Mouse (Mus musculus) embryonic facial prominence, embryonic 10.5 days (tissue): ENCODE results near the gene Agmat. TPM values are rescaled to one million over a fixed set of nuclear protein-coding genes. Genes with fewer than 3 reads are reported as not detected.

ENCODE experiments used
- DNase-seq: peaks from one replicate; pipeline ENCODE4 v3.0.0-alpha.2; 2017; ENCODE audit warnings: low spot score
- H3K27ac ChIP-seq: fragments of 300-500 bp; sonication (generic); replicated peaks from 2 replicates; pipeline ENCODE4 v1.5.1; 2016; ENCODE audit warnings: mild to moderate bottlenecking
- H3K27me3 ChIP-seq: fragments of 300-500 bp; sonication (generic); replicated peaks from 2 replicates; pipeline ENCODE4 v1.6.1; 2016; ENCODE audit warnings: low read depth, mild to moderate bottlenecking; ENCODE audit not compliant: poor library complexity, severe bottlenecking
- H3K36me3 ChIP-seq: fragments of 300-500 bp; sonication (generic); replicated peaks from 2 replicates; pipeline ENCODE4 v1.6.1; 2016; ENCODE audit warnings: mild to moderate bottlenecking, moderate library complexity
- H3K4me1 ChIP-seq: fragments of 300-500 bp; sonication (generic); 2 replicates; pipeline ENCODE4 v1.6.1; 2016
- H3K4me3 ChIP-seq: fragments of 300-500 bp; sonication (generic); 2 replicates; pipeline ENCODE4 v1.5.1; 2016; ENCODE audit warnings: mild to moderate bottlenecking, moderate library complexity
- H3K9me3 ChIP-seq: fragments of 300-500 bp; sonication (generic); 2 replicates; pipeline ENCODE4 v1.6.1; 2016; ENCODE audit warnings: mild to moderate bottlenecking
- WGBS: fragments of 180-500 bp; shearing (Covaris S2); methylation state at CpG from one replicate; pipeline ENCODE4 v1.1.7; 2016; 5-methylcytosine and 5-hydroxymethylcytosine counted together
- polyA plus RNA-seq: library from polyadenylated mRNA; unstranded; fragments of >200 nt; fragmentation: Nextera tagmentation; extraction: Ambion mirVana; gene quantifications from 2 replicates; pipeline ENCODE4 v1.2.1, GENCODE M21; 2016

Agmat gene
- not detected in 2 replicates for polyA plus RNA-seq

GRCm38 (mm10) chr4:141746578-141747346 lies at the start of gene Agmat:
Gene Agmat (plus strand): TSS chr4:141746672.
- H3K36me3 ChIP-seq, result no peaks in the 10 kb centered on the region
- H3K4me3 ChIP-seq, result no peak within 1 kb of the TSS
- no peak within 1 kb of the TSS for H3K27ac ChIP-seq
- H3K4me1 ChIP-seq, result peaks cover 15% of the 10 kb centered on the region
- 22% methylated on average over 25 of the region's 25 CpGs for WGBS
- no peaks in the 10 kb centered on the region for H3K9me3 ChIP-seq
- peaks cover 15% of the 10 kb centered on the region; the same call in 1 of the 2 replicates for H3K27me3 ChIP-seq
- peak; percentile 10 for DNase-seq

- 92% methylated on average over 2 of the region's 2 CpGs for WGBS
- H3K27ac ChIP-seq, result no peak overlapping the region
- no peaks in the 10 kb centered on the region for H3K4me1 ChIP-seq
- H3K4me3 ChIP-seq, result no peak overlapping the region
- H3K36me3 ChIP-seq, result peaks cover 100% of the 10 kb centered on the region
- no peaks in the 10 kb centered on the region for H3K27me3 ChIP-seq
- H3K9me3 ChIP-seq, result no peaks in the 10 kb centered on the region
- DNase-seq, result no peak
These were observed 41.8 kb upstream of the Agmat start for GRCm38 (mm10) chr4:141704625-141705024.

- Histone ChIP-seq H3K9me3 (no peaks in the 10 kb centered on the region), H3K36me3 (peaks cover 100% of the 10 kb centered on the region), H3K4me3 (no peak overlapping the region), H3K27me3 (no peaks in the 10 kb centered on the region), H3K27ac (no peak overlapping the region), H3K4me1 (no peaks in the 10 kb centered on the region)
- 89% methylated on average over 4 of the region's 4 CpGs for WGBS
- no peak for DNase-seq
These were observed 41.1 kb upstream of the Agmat start for GRCm38 (mm10) chr4:141705331-141705730.

GRCm38 (mm10) chr4:141708005-141708404 lies 38.5 kb upstream of the Agmat start:
- H3K27me3 ChIP-seq, result no peaks in the 10 kb centered on the region
- H3K36me3 ChIP-seq, result peaks cover 100% of the 10 kb centered on the region
- H3K4me1 ChIP-seq, result no peaks in the 10 kb centered on the region
- WGBS, result 92% methylated on average over 7 of the region's 7 CpGs
- H3K4me3 ChIP-seq, result no peak overlapping the region
- DNase-seq, result no peak
- no peaks in the 10 kb centered on the region for H3K9me3 ChIP-seq
- no peak overlapping the region for H3K27ac ChIP-seq

GRCm38 (mm10) chr4:141708971-141709370 lies 37.5 kb upstream of the Agmat start:
- no peak overlapping the region for H3K27ac ChIP-seq
- H3K4me3 ChIP-seq, result no peak overlapping the region
- DNase-seq, result no peak
- H3K9me3 ChIP-seq, result no peaks in the 10 kb centered on the region
- H3K4me1 ChIP-seq, result 0 out of 2 replicates have a peak, but pooled peaks cover 2% of the 10 kb centered on the region
- no peaks in the 10 kb centered on the region for H3K27me3 ChIP-seq
- peaks cover 100% of the 10 kb centered on the region for H3K36me3 ChIP-seq
- WGBS, result 95% methylated on average over 2 of the region's 2 CpGs

GRCm38 (mm10) chr4:141711250-141711649 lies 35.2 kb upstream of the Agmat start:
- DNase-seq, result no peak
- Histone ChIP-seq H3K4me3 (no peak overlapping the region), H3K27me3 (no peaks in the 10 kb centered on the region), H3K4me1 (peaks cover 23% of the 10 kb centered on the region), H3K9me3 (no peaks in the 10 kb centered on the region), H3K36me3 (peaks cover 88% of the 10 kb centered on the region), H3K27ac (no peak overlapping the region)
- 94% methylated on average over 1 of the region's 1 CpGs for WGBS

- H3K36me3 ChIP-seq, result peaks cover 82% of the 10 kb centered on the region
- H3K27me3 ChIP-seq, result no peaks in the 10 kb centered on the region
- no peaks in the 10 kb centered on the region for H3K9me3 ChIP-seq
- peaks cover 30% of the 10 kb centered on the region for H3K4me1 ChIP-seq
- no peak overlapping the region for H3K4me3 ChIP-seq
- no peak for DNase-seq
- no peak overlapping the region for H3K27ac ChIP-seq
- WGBS, result 89% methylated on average over 5 of the region's 5 CpGs
These were observed 32.8 kb upstream of the Agmat start for GRCm38 (mm10) chr4:141713598-141714142.

GRCm38 (mm10) chr4:141715027-141715426 lies 31.4 kb upstream of the Agmat start:
- peak; percentile 36 for DNase-seq
- Histone ChIP-seq H3K9me3 (no peaks in the 10 kb centered on the region), H3K36me3 (peaks cover 73% of the 10 kb centered on the region), H3K4me1 (peaks cover 30% of the 10 kb centered on the region), H3K27me3 (no peaks in the 10 kb centered on the region), H3K27ac (no peak overlapping the region), H3K4me3 (no peak overlapping the region)
- WGBS, result 55% methylated on average over 2 of the region's 2 CpGs

GRCm38 (mm10) chr4:141717633-141718032 lies 28.8 kb upstream of the Agmat start:
- Histone ChIP-seq H3K9me3 (no peaks in the 10 kb centered on the region), H3K4me3 (no peak overlapping the region), H3K27ac (no peak overlapping the region), H3K27me3 (no peaks in the 10 kb centered on the region), H3K36me3 (peaks cover 58% of the 10 kb centered on the region), H3K4me1 (peaks cover 49% of the 10 kb centered on the region)
- no peak for DNase-seq
- 78% methylated on average over 4 of the region's 4 CpGs for WGBS

- Histone ChIP-seq H3K4me1 (peaks cover 51% of the 10 kb centered on the region), H3K27me3 (no peaks in the 10 kb centered on the region), H3K9me3 (no peaks in the 10 kb centered on the region), H3K27ac (no peak overlapping the region), H3K4me3 (no peak overlapping the region), H3K36me3 (peaks cover 42% of the 10 kb centered on the region)
- DNase-seq, result no peak
- 89% methylated on average over 1 of the region's 1 CpGs for WGBS
These were observed 27.2 kb upstream of the Agmat start for GRCm38 (mm10) chr4:141719304-141719703.

GRCm38 (mm10) chr4:141720761-141721523 lies 25.5 kb upstream of the Agmat start:
- Histone ChIP-seq H3K9me3 (no peaks in the 10 kb centered on the region), H3K27ac (no peak overlapping the region), H3K4me1 (peaks cover 36% of the 10 kb centered on the region), H3K4me3 (no peak overlapping the region), H3K36me3 (peaks cover 37% of the 10 kb centered on the region), H3K27me3 (no peaks in the 10 kb centered on the region)
- no peak for DNase-seq
- WGBS, result 81% methylated on average over 6 of the region's 6 CpGs

- no peak for DNase-seq
- WGBS, result 77% methylated on average over 6 of the region's 6 CpGs
- H3K36me3 ChIP-seq, result peaks cover 27% of the 10 kb centered on the region
- peak overlapping the region; percentile 100 for H3K4me3 ChIP-seq
- no peaks in the 10 kb centered on the region for H3K27me3 ChIP-seq
- no peaks in the 10 kb centered on the region for H3K9me3 ChIP-seq
- H3K27ac ChIP-seq, result no peak overlapping the region
- peaks cover 29% of the 10 kb centered on the region for H3K4me1 ChIP-seq
These were observed 24.5 kb upstream of the Agmat start for GRCm38 (mm10) chr4:141721961-141722360.
